Mouse (Mus musculus) MEL (cell line): ENCODE measurements at regions not wholly inside any gene's neighbourhood (a gene's known extent, or its start where the extent isn't known, plus 50 kb on each side); places are given as distances from the start of the nearest gene placed in this dataset.

Source experiments
- DNase-seq: peaks from one replicate; pipeline ENCODE4 v3.0.0; 2011; ENCODE audit warnings: low read depth, low spot score
- H3K27ac ChIP-seq: 2 replicates; pipeline ENCODE4 v1.5.1; 2012; ENCODE audit warnings: low read depth, mild to moderate bottlenecking, control low read depth, low read length, moderate library complexity; ENCODE audit not compliant: control insufficient read depth
- H3K27me3 ChIP-seq, 2 experiments: fragments of 150-350 bp in 1 of 2; sonication (generic) in 1 of 2; 2 replicates each; pipeline ENCODE4 v1.6.1; 2012; ENCODE audit warnings: low read length in 2 of 2, mild to moderate bottlenecking in 2 of 2, improper control_type of control experiment in 1 of 2, moderate library complexity in 1 of 2; ENCODE audit not compliant: insufficient read depth in 2 of 2, control insufficient read depth in 1 of 2
- H3K36me3 ChIP-seq, 2 experiments: 2 replicates each; pipeline ENCODE4 v1.6.1; 2012 to 2014; ENCODE audit warnings: low read length in 2 of 2, improper control_type of control experiment in 1 of 2, inconsistent platforms in 1 of 2, mild to moderate bottlenecking in 1 of 2; ENCODE audit not compliant: insufficient read depth in 2 of 2, control insufficient read depth in 1 of 2
- H3K4me1 ChIP-seq, 2 experiments: fragments of 150-350 bp in 1 of 2; sonication (generic) in 1 of 2; 2 replicates each; pipeline ENCODE4 v1.6.1; 2012; ENCODE audit warnings: low read length in 2 of 2, improper control_type of control experiment in 1 of 2, mild to moderate bottlenecking in 1 of 2; ENCODE audit not compliant: insufficient read depth in 2 of 2, control insufficient read depth in 1 of 2
- H3K4me3 ChIP-seq, 2 experiments: fragments of 150-350 bp in 1 of 2; sonication (generic) in 1 of 2; 2 replicates each; pipeline ENCODE4 v1.5.1; 2012; ENCODE audit warnings: low read depth in 2 of 2, low read length in 2 of 2, mild to moderate bottlenecking in 2 of 2, moderate library complexity in 2 of 2, control low read depth in 1 of 2, improper control_type of control experiment in 1 of 2; ENCODE audit not compliant: control insufficient read depth in 1 of 2, insufficient read depth in 1 of 2
- H3K79me2 ChIP-seq: 2 replicates; pipeline ENCODE4 v1.6.1; 2012; ENCODE audit warnings: mild to moderate bottlenecking, low read length, moderate library complexity; ENCODE audit not compliant: control insufficient read depth, poor library complexity, insufficient read depth
- H3K9ac ChIP-seq: 2 replicates; pipeline ENCODE4 v1.6.1; 2012; ENCODE audit warnings: low read depth, mild to moderate bottlenecking, control low read depth, low read length, moderate library complexity; ENCODE audit not compliant: control insufficient read depth, poor library complexity, severe bottlenecking
- H3K9me3 ChIP-seq: fragments of 150-350 bp; sonication (generic); replicated peaks from 2 replicates; pipeline ENCODE4 v1.6.1; 2012; ENCODE audit warnings: mild to moderate bottlenecking, low read length, improper control_type of control experiment, moderate library complexity; ENCODE audit not compliant: insufficient read depth
- CHD1 ChIP-seq: IDR thresholded peaks from 2 replicates; pipeline ENCODE4 v1.6.1; 2012; ENCODE audit warnings: low read depth, mild to moderate bottlenecking, inconsistent platforms, low read length, improper control_type of control experiment
- CTCF ChIP-seq, 3 experiments: IDR thresholded peaks in 2 of 3; conservative IDR thresholded peaks in 1 of 3; 2 replicates each; pipeline ENCODE4 v1.5.1; 2011 to 2012; ENCODE audit warnings: low read length in 3 of 3, low read depth in 2 of 3, mild to moderate bottlenecking in 2 of 3, improper control_type of control experiment in 1 of 3, inconsistent platforms in 1 of 3, mixed read lengths in 1 of 3, moderate library complexity in 1 of 3; ENCODE audit not compliant: control insufficient read depth in 1 of 3, insufficient read depth in 1 of 3, poor library complexity in 1 of 3, severe bottlenecking in 1 of 3
- E2F4 ChIP-seq: IDR thresholded peaks from 2 replicates; pipeline ENCODE4 v1.6.1; 2011; ENCODE audit warnings: low read depth, low read length, improper control_type of control experiment, borderline replicate concordance
- EP300 ChIP-seq, 2 experiments: IDR thresholded peaks; 2 replicates each; pipeline ENCODE4 v1.6.1; 2011; ENCODE audit warnings: improper control_type of control experiment in 2 of 2, low read length in 2 of 2, low read depth in 1 of 2, mild to moderate bottlenecking in 1 of 2
- ETS1 ChIP-seq: IDR thresholded peaks from 2 replicates; pipeline ENCODE4 v1.6.1; 2012; ENCODE audit warnings: low read depth, mild to moderate bottlenecking, inconsistent platforms, low read length, improper control_type of control experiment, moderate library complexity
- GABPA ChIP-seq: IDR thresholded peaks from 2 replicates; pipeline ENCODE4 v1.6.1; 2012; ENCODE audit warnings: low read depth, mild to moderate bottlenecking, inconsistent platforms, low read length, improper control_type of control experiment, moderate library complexity
- GATA1 ChIP-seq: IDR thresholded peaks from 2 replicates; pipeline ENCODE4 v1.6.1; 2011; ENCODE audit warnings: low read depth, low read length, improper control_type of control experiment
- HCFC1 ChIP-seq: IDR thresholded peaks from 2 replicates; pipeline ENCODE4 v1.6.1; 2012; ENCODE audit warnings: low read depth, mild to moderate bottlenecking, inconsistent platforms, low read length, improper control_type of control experiment, moderate library complexity
- KAT2A ChIP-seq: conservative IDR thresholded peaks from 2 replicates; pipeline ENCODE4 v1.6.1; 2012; ENCODE audit warnings: low read depth, low read length, improper control_type of control experiment, inconsistent platforms
- MAFK ChIP-seq: IDR thresholded peaks from 2 replicates; pipeline ENCODE4 v1.6.1; 2011; ENCODE audit warnings: low read depth, mild to moderate bottlenecking, low read length, improper control_type of control experiment, borderline replicate concordance
- MAX ChIP-seq: IDR thresholded peaks from 2 replicates; pipeline ENCODE4 v1.6.1; 2011; ENCODE audit warnings: low read length, improper control_type of control experiment
- MYB ChIP-seq: IDR thresholded peaks from 2 replicates; pipeline ENCODE4 v1.6.1; 2011; ENCODE audit warnings: mild to moderate bottlenecking, low read depth, low read length, improper control_type of control experiment
- MYC ChIP-seq: IDR thresholded peaks from 2 replicates; pipeline ENCODE4 v1.6.1; 2011; ENCODE audit warnings: low read depth, mild to moderate bottlenecking, low read length, improper control_type of control experiment, moderate library complexity
- NRF1 ChIP-seq: IDR thresholded peaks from 2 replicates; pipeline ENCODE4 v1.6.1; 2014; ENCODE audit warnings: low read depth, mild to moderate bottlenecking, inconsistent platforms, low read length, improper control_type of control experiment, moderate library complexity; ENCODE audit not compliant: poor library complexity, insufficient read depth, severe bottlenecking
- POLR2A ChIP-seq, 2 experiments: IDR thresholded peaks; 2 replicates each; pipeline ENCODE4 v1.6.1; 2011 to 2012; ENCODE audit warnings: low read length in 2 of 2, mild to moderate bottlenecking in 2 of 2, control low read depth in 1 of 2, improper control_type of control experiment in 1 of 2, low read depth in 1 of 2, moderate library complexity in 1 of 2; ENCODE audit not compliant: control insufficient read depth in 1 of 2, insufficient read depth in 1 of 2, poor library complexity in 1 of 2
- POLR2AphosphoS2 ChIP-seq: IDR thresholded peaks from 2 replicates; pipeline ENCODE4 v1.6.1; 2011; ENCODE audit warnings: low read length, improper control_type of control experiment
- RAD21 ChIP-seq: IDR thresholded peaks from 2 replicates; pipeline ENCODE4 v1.6.1; 2011; ENCODE audit warnings: mild to moderate bottlenecking, low read depth, low read length, improper control_type of control experiment
- SIN3A ChIP-seq: IDR thresholded peaks from 2 replicates; pipeline ENCODE4 v1.6.1; 2012; ENCODE audit warnings: low read length, improper control_type of control experiment, inconsistent platforms
- USF1 ChIP-seq: IDR thresholded peaks from 2 replicates; pipeline ENCODE4 v1.6.1; 2014; ENCODE audit warnings: low read depth, mild to moderate bottlenecking, inconsistent platforms, low read length, improper control_type of control experiment, moderate library complexity
- USF2 ChIP-seq, 2 experiments: IDR thresholded peaks; 2 replicates each; pipeline ENCODE4 v1.6.1; 2011 to 2012; ENCODE audit warnings: improper control_type of control experiment in 2 of 2, low read length in 2 of 2, borderline replicate concordance in 1 of 2, inconsistent platforms in 1 of 2, low read depth in 1 of 2, mild to moderate bottlenecking in 1 of 2; ENCODE audit not compliant: insufficient read depth in 1 of 2
- ZC3H11A ChIP-seq: IDR thresholded peaks from 2 replicates; pipeline ENCODE4 v1.6.1; 2012; ENCODE audit warnings: low read depth, mild to moderate bottlenecking, inconsistent platforms, low read length, improper control_type of control experiment

GRCm38 (mm10) chr1:126925150-126926035 is 94.8 kb upstream of the Nckap5 start:
- no peak overlapping the region for H3K27ac ChIP-seq
- H3K27me3 ChIP-seq, result no peaks in the 10 kb centered on the region
- TF ChIP-seq ZC3H11A (no peak), E2F4 (no peak), CHD1 (no peak), HCFC1 (no peak), MAX (no peak), KAT2A (no peak)
- H3K4me1 ChIP-seq, result no peaks in the 10 kb centered on the region
- H3K4me3 ChIP-seq, result no peak overlapping the region
- no peaks in the 10 kb centered on the region for H3K79me2 ChIP-seq
- no peaks in the 10 kb centered on the region for H3K9me3 ChIP-seq
- no peak for DNase-seq
- no peaks in the 10 kb centered on the region for H3K36me3 ChIP-seq
- H3K9ac ChIP-seq, result no peak overlapping the region

- no peaks in the 10 kb centered on the region for H3K9me3 ChIP-seq
- no peaks in the 10 kb centered on the region for H3K4me1 ChIP-seq
- H3K4me3 ChIP-seq, result no peak overlapping the region
- no peak overlapping the region for H3K27ac ChIP-seq
- no peaks in the 10 kb centered on the region for H3K36me3 ChIP-seq
- H3K9ac ChIP-seq, result no peak overlapping the region
- H3K27me3 ChIP-seq, result no peaks in the 10 kb centered on the region
- no peaks in the 10 kb centered on the region for H3K79me2 ChIP-seq
- no peak for DNase-seq
- TF ChIP-seq NRF1 (no peak), E2F4 (no peak), MAFK (no peak), USF1 (no peak), POLR2AphosphoS2 (no peak), ETS1 (no peak), RAD21 (no peak), SIN3A (no peak), HCFC1 (no peak), CTCF (IDR thresholded peaks at IDR 0.05 in 2 of 3, conservative IDR thresholded peaks at IDR 0.05 in 1 of 3; ENCODE audit: control insufficient read depth in 1 of 3, insufficient read depth in 1 of 3, low read depth in 2 of 3, low read length in 3 of 3, poor library complexity in 1 of 3, severe bottlenecking in 1 of 3) (no peak), POLR2A (IDR thresholded peaks at IDR 0.05; ENCODE audit: control insufficient read depth in 1 of 2, insufficient read depth in 1 of 2, low read depth in 1 of 2, low read length in 2 of 2, poor library complexity in 1 of 2) (no peak), USF2 (IDR thresholded peaks at IDR 0.05; ENCODE audit: borderline replicate concordance in 1 of 2, insufficient read depth in 1 of 2, low read depth in 1 of 2, low read length in 2 of 2) (no peak), ZC3H11A (no peak), GABPA (no peak), EP300 (IDR thresholded peaks at IDR 0.05; ENCODE audit: low read depth in 1 of 2, low read length in 2 of 2) (no peak), MYC (no peak), MYB (no peak), GATA1 (no peak)
Measured at GRCm38 (mm10) chr1:126923981-126924380, 93.4 kb upstream of the Nckap5 start.
